Mouse (Mus musculus) midbrain, embryonic 11.5 days (tissue): ENCODE results near the gene Lin54. TPM values are rescaled to one million over a fixed set of nuclear protein-coding genes. Genes with fewer than 3 reads are reported as not detected.

Experiments used
- ATAC-seq: fragments of 200-750 bp; cut with Nextera tagmentation; 2 replicates; pipeline ENCODE4 v1.8.0; 2017; ENCODE audit warnings: moderate TSS enrichment, moderate library complexity; ENCODE audit not compliant: low FRiP score
- DNase-seq: peaks from one replicate; pipeline ENCODE4 v3.0.0; 2015; ENCODE audit warnings: low spot score; ENCODE audit errors: missing footprints
- H3K27ac ChIP-seq: fragments of 300-500 bp; sonication (generic); 2 replicates; pipeline ENCODE4 v1.5.1; 2014; ENCODE audit warnings: low read depth, low read length
- H3K27me3 ChIP-seq: fragments of 300-500 bp; sonication (generic); 2 replicates; pipeline ENCODE4 v1.6.1; 2014; ENCODE audit warnings: mild to moderate bottlenecking, low read length, moderate library complexity, mixed read lengths; ENCODE audit not compliant: control insufficient read depth, insufficient read depth
- H3K36me3 ChIP-seq: fragments of 300-500 bp; sonication (generic); 2 replicates; pipeline ENCODE4 v1.6.1; 2014; ENCODE audit warnings: mild to moderate bottlenecking, low read length, moderate library complexity, mixed read lengths; ENCODE audit not compliant: control insufficient read depth, insufficient read depth
- H3K4me1 ChIP-seq: fragments of 300-500 bp; sonication (generic); 2 replicates; pipeline ENCODE4 v1.6.1; 2014; ENCODE audit warnings: low read length; ENCODE audit not compliant: control insufficient read depth, insufficient read depth
- H3K4me2 ChIP-seq: fragments of 300-500 bp; sonication (generic); 2 replicates; pipeline ENCODE4 v1.6.1; 2014; ENCODE audit warnings: mild to moderate bottlenecking, moderate library complexity
- H3K4me3 ChIP-seq: fragments of 300-500 bp; sonication (generic); 2 replicates; pipeline ENCODE4 v1.5.1; 2014; ENCODE audit warnings: low read depth, low read length
- H3K9ac ChIP-seq: fragments of 300-500 bp; sonication (generic); 2 replicates; pipeline ENCODE4 v1.6.1; 2014; ENCODE audit warnings: low read length
- H3K9me3 ChIP-seq: fragments of 300-500 bp; sonication (generic); 2 replicates; pipeline ENCODE4 v1.6.1; 2016; ENCODE audit warnings: low read length; ENCODE audit not compliant: control insufficient read depth
- whole genome bisulfite sequencing: fragments of 180-500 bp; shearing (Covaris S2); extraction: QIAGEN DNeasy Blood & Tissue Kit; methylation state at CpG from one replicate; pipeline ENCODE4 v1.1.7; 2014; 5-methylcytosine and 5-hydroxymethylcytosine counted together
- polyA plus RNA-seq: library from polyadenylated mRNA; unstranded; fragments of >200 nt; fragmentation: Nextera tagmentation; extraction: Ambion mirVana; gene quantifications from 2 replicates; pipeline ENCODE4 v1.2.1, GENCODE M21; 2014

Gene Lin54
- polyA plus RNA-seq, 1 experiment from 2014 or later: 18.7 TPM

GRCm38 (mm10) chr5:100467336-100467735, 33.1 kb downstream of the Lin54 start:
- DNase-seq (no peak), ATAC-seq (no peak)
- Histone ChIP-seq H3K4me2 (no peak overlapping the region), H3K27me3 (no peaks in the 10 kb centered on the region), H3K9me3 (no peaks in the 10 kb centered on the region), H3K4me3 (no peak overlapping the region), H3K4me1 (no peaks in the 10 kb centered on the region), H3K9ac (no peak overlapping the region), H3K27ac (no peak overlapping the region), H3K36me3 (no peaks in the 10 kb centered on the region)
- 98% methylated on average over 7 of the region's 7 CpGs for WGBS

GRCm38 (mm10) chr5:100466624-100467023, 33.8 kb downstream of the Lin54 start:
- no peaks in the 10 kb centered on the region for H3K27me3 ChIP-seq
- no peaks in the 10 kb centered on the region for H3K36me3 ChIP-seq

DNA sequence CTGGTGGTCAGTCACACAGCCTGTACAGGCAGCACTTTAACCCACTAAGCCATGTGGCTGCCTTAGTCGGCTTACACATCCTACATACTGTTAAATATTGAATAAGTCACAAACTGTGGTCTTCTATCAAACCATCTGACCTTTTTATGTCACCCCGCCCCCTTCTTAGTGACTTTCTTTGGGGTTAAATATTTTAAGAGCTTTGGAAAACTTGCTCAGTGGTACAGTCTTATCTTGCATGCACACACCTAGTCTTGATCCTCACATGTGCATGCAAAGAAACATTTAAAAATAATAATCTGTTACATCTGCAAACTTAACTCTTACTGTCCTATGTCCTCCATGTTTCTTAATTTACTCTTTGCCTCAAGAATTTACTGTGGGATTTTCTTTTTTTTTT, 38.1 kb downstream of the Lin54 start:
- H3K36me3 ChIP-seq: peaks cover 4% of the 10 kb centered on the region
- no peak for ATAC-seq

More at GRCm38 (mm10) chr5:100466624-100467023, 33.8 kb downstream of the Lin54 start:
- DNase-seq (no peak), ATAC-seq (no peak)
- no peak overlapping the region for H3K9ac ChIP-seq
- no peaks in the 10 kb centered on the region for H3K4me1 ChIP-seq
- no peak overlapping the region for H3K4me3 ChIP-seq
- H3K4me2 ChIP-seq: no peak overlapping the region
- no peak overlapping the region for H3K27ac ChIP-seq
- 94% methylated on average over 10 of the region's 10 CpGs for WGBS
- H3K9me3 ChIP-seq: no peaks in the 10 kb centered on the region

DNA sequence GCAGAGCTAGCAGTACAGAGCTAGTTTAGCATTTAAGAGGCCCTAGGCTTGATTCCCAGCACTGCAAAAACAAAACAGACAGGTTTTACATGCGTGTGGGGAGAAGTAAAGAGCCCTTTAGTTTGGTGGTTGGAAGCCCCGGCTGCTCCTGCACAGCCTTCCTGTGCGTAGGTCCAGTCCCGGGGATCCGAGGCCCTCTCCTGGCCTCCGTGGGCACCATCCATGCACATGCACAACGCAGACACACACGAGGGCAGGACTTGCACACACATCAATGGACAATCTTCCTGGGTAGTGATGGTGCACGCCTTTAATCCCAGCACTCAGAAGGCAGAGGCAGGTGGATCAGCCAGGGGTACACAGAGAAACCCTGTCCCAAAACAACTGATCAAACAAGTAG, 38.9 kb downstream of the Lin54 start:
- Histone ChIP-seq H3K4me2 (no peak overlapping the region), H3K27me3 (no peaks in the 10 kb centered on the region), H3K4me3 (no peak overlapping the region), H3K9me3 (no peaks in the 10 kb centered on the region), H3K36me3 (peaks cover 4% of the 10 kb centered on the region), H3K4me1 (no peaks in the 10 kb centered on the region), H3K27ac (no peak overlapping the region), H3K9ac (no peak overlapping the region)
- WGBS: 91% methylated on average over 9 of the region's 9 CpGs
- DNase-seq (peak; percentile 57), ATAC-seq (no peak)

More for the DNA sequence above, 38.1 kb downstream of the Lin54 start:
- DNase-seq: no peak
- Histone ChIP-seq H3K9me3 (no peaks in the 10 kb centered on the region), H3K4me1 (no peaks in the 10 kb centered on the region), H3K4me2 (no peak overlapping the region), H3K27me3 (no peaks in the 10 kb centered on the region), H3K4me3 (no peak overlapping the region), H3K9ac (no peak overlapping the region), H3K27ac (no peak overlapping the region)
- 89% methylated on average over 2 of the region's 2 CpGs for WGBS

DNA sequence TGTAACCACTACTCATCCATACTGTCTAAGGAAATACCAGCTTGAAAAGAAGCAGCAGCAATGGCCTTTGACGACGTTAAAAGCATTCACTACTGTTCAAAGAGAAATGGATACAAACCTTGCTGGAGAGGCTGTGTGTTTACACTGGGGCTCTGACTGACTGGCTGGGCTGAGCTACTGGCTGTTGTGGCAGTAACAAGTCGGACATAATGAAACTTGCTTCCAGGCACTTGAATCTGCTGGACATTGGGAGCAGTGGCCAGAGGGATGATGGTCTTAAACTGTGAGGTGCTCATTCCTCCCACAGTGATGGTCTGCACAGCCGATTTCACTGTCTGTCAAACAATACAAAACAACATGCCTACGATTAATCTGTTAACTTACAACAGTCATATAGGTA, 41.0 kb downstream of the Lin54 start:
- Histone ChIP-seq H3K27me3 (no peaks in the 10 kb centered on the region), H3K9me3 (no peaks in the 10 kb centered on the region), H3K27ac (no peak overlapping the region), H3K4me2 (no peak overlapping the region), H3K36me3 (peaks cover 4% of the 10 kb centered on the region), H3K9ac (no peak overlapping the region), H3K4me1 (no peaks in the 10 kb centered on the region), H3K4me3 (no peak overlapping the region)
- 93% methylated on average over 5 of the region's 5 CpGs for WGBS
- peak; percentile 8 for DNase-seq
- no peak for ATAC-seq

GRCm38 (mm10) chr5:100451871-100452270, 48.6 kb downstream of the Lin54 start:
- WGBS: 79% methylated on average over 2 of the region's 2 CpGs
- Histone ChIP-seq H3K9me3 (no peaks in the 10 kb centered on the region), H3K4me2 (no peak overlapping the region), H3K4me3 (no peak overlapping the region), H3K27ac (no peak overlapping the region), H3K9ac (no peak overlapping the region), H3K27me3 (no peaks in the 10 kb centered on the region), H3K4me1 (no peaks in the 10 kb centered on the region), H3K36me3 (peaks cover 2% of the 10 kb centered on the region; the same call in 1 of the 2 replicates)
- DNase-seq: no peak
- ATAC-seq: no peak

- Histone ChIP-seq H3K4me3 (no peak overlapping the region), H3K4me2 (no peak overlapping the region), H3K27me3 (no peaks in the 10 kb centered on the region), H3K9ac (no peak overlapping the region), H3K36me3 (no peaks in the 10 kb centered on the region; the same call in 1 of the 2 replicates), H3K9me3 (no peaks in the 10 kb centered on the region), H3K27ac (no peak overlapping the region), H3K4me1 (no peaks in the 10 kb centered on the region)
- ATAC-seq: no peak
- 95% methylated on average over 14 of the region's 14 CpGs for WGBS
- DNase-seq: peak; percentile 62
These were observed 61.6 kb downstream of the Lin54 start for GRCm38 (mm10) chr5:100438796-100439195.

- Histone ChIP-seq H3K4me1 (no peaks in the 10 kb centered on the region), H3K4me2 (no peak overlapping the region), H3K9ac (no peak overlapping the region), H3K9me3 (no peaks in the 10 kb centered on the region), H3K36me3 (no peaks in the 10 kb centered on the region; the same call in 1 of the 2 replicates), H3K4me3 (no peak overlapping the region), H3K27ac (no peak overlapping the region), H3K27me3 (no peaks in the 10 kb centered on the region)
- no peak for ATAC-seq
- DNase-seq: no peak
- WGBS: 95% methylated on average over 5 of the region's 5 CpGs
These were observed 62.5 kb downstream of the Lin54 start for GRCm38 (mm10) chr5:100437917-100438316.

DNA sequence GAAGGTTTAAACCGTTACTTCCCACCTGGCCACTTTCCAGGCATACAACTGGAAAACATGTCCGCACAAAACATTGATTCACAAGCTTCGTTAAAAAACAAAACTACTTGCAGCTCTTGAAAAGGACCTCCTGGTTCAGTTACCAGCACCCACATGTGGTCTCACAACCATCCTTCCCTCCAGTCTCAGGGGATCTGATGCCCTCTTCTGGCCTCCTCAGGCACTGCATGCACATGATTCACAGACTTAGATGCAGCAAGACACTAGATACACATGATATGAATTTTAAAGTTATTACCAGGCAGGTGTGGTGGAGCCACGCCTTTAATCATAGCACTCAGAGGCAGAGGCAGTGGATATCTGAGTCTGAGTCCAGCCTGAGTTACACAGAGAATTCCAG, 63.4 kb downstream of the Lin54 start:
- no peaks in the 10 kb centered on the region; the same call in 1 of the 2 replicates for H3K36me3 ChIP-seq
- no peak overlapping the region for H3K4me3 ChIP-seq
- H3K9ac ChIP-seq: no peak overlapping the region
- no peak overlapping the region for H3K4me2 ChIP-seq
- ATAC-seq (no peak), DNase-seq (no peak)
- no peaks in the 10 kb centered on the region for H3K9me3 ChIP-seq
- no peaks in the 10 kb centered on the region for H3K27me3 ChIP-seq
- no peak overlapping the region for H3K27ac ChIP-seq
- WGBS: 96% methylated on average over 4 of the region's 4 CpGs
- no peaks in the 10 kb centered on the region for H3K4me1 ChIP-seq

DNA sequence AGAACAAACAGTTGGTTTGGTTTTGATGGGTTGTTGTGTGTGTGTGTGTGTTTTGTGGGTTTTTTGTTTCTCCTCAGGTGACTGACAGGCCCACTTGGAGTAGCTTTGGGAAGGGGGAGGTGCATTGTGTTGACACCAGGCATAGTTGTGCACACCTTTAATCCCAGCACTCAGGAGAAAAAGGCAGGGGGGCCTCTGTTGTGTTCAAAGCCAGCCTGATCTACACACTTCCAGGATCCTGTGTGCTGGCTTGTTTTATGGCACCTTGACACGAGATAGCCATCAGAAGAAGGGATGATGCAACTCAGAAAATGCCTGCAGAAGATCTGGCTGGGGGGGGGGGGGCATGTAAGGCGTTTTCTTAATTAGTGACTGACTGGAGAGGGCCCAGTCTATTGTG, 69.5 kb downstream of the Lin54 start:
- 73% methylated on average over 2 of the region's 2 CpGs for WGBS

More for the DNA sequence above, 69.5 kb downstream of the Lin54 start:
- H3K36me3 ChIP-seq: peaks cover 16% of the 10 kb centered on the region
- no peak overlapping the region for H3K4me3 ChIP-seq
- no peak for ATAC-seq
- H3K27me3 ChIP-seq: no peaks in the 10 kb centered on the region
- no peak overlapping the region for H3K27ac ChIP-seq
- H3K9ac ChIP-seq: no peak overlapping the region
- H3K9me3 ChIP-seq: no peaks in the 10 kb centered on the region
- H3K4me1 ChIP-seq: peaks cover 24% of the 10 kb centered on the region
- H3K4me2 ChIP-seq: no peak overlapping the region
- peak; percentile 51 for DNase-seq
